Mouse (Mus musculus) stomach, embryonic 15.5 days (tissue): Measurements from ENCODE around the gene Gna11. TPM values are rescaled to one million over a fixed set of nuclear protein-coding genes. Genes with fewer than 3 reads are reported as not detected.

ENCODE experiments used
- ATAC-seq: fragments of 200-750 bp; cut with Nextera tagmentation; 2 replicates; pipeline ENCODE4 v1.8.0; 2017; ENCODE audit warnings: low read depth, moderate number of reproducible peaks, moderate TSS enrichment; ENCODE audit not compliant: insufficient read depth, low FRiP score
- H3K27ac ChIP-seq: fragments of 300-500 bp; sonication (generic); 2 replicates; pipeline ENCODE4 v1.5.1; 2015; ENCODE audit warnings: mild to moderate bottlenecking, inconsistent platforms
- H3K27me3 ChIP-seq: fragments of 300-500 bp; sonication (generic); replicated peaks from 2 replicates; pipeline ENCODE4 v1.6.1; 2015; ENCODE audit warnings: inconsistent platforms
- H3K36me3 ChIP-seq: fragments of 300-500 bp; sonication (generic); 2 replicates; pipeline ENCODE4 v1.6.1; 2015; ENCODE audit warnings: inconsistent platforms
- H3K4me1 ChIP-seq: fragments of 300-500 bp; sonication (generic); 2 replicates; pipeline ENCODE4 v1.6.1; 2015; ENCODE audit warnings: inconsistent platforms
- H3K4me2 ChIP-seq: fragments of 300-500 bp; sonication (generic); 2 replicates; pipeline ENCODE4 v1.6.1; 2015; ENCODE audit warnings: mild to moderate bottlenecking, inconsistent platforms
- H3K4me3 ChIP-seq: fragments of 300-500 bp; sonication (generic); replicated peaks from 2 replicates; pipeline ENCODE4 v1.5.1; 2015; ENCODE audit warnings: inconsistent platforms
- H3K9ac ChIP-seq: fragments of 300-500 bp; sonication (generic); 2 replicates; pipeline ENCODE4 v1.6.1; 2015; ENCODE audit warnings: inconsistent platforms
- H3K9me3 ChIP-seq: fragments of 300-500 bp; sonication (generic); 2 replicates; pipeline ENCODE4 v1.6.1; 2016; ENCODE audit warnings: inconsistent platforms
- WGBS: fragments of 180-500 bp; shearing (Covaris S2); methylation state at CpG from one replicate; pipeline ENCODE4 v1.1.7; 2015; 5-methylcytosine and 5-hydroxymethylcytosine counted together
- polyA plus RNA-seq: library from polyadenylated mRNA; unstranded; fragments of >200 nt; fragmentation: Nextera tagmentation; extraction: Ambion mirVana; gene quantifications from 2 replicates; pipeline ENCODE4 v1.2.1, GENCODE M21; 2015

The Gna11 gene
- polyA plus RNA-seq, 1 experiment from 2014 or later: 113 TPM

- Histone ChIP-seq H3K4me3 (no peak overlapping the region), H3K9me3 (no peaks in the 10 kb centered on the region), H3K27ac (no peak overlapping the region), H3K9ac (no peak overlapping the region), H3K36me3 (no peaks in the 10 kb centered on the region), H3K27me3 (no peaks in the 10 kb centered on the region), H3K4me2 (no peak overlapping the region), H3K4me1 (0 out of 2 replicates have a peak, but pooled peaks cover 2% of the 10 kb centered on the region)
- 12% methylated on average over 4 of the region's 4 CpGs for WGBS
- no peak for ATAC-seq
These were observed 26.4 kb downstream of the Gna11 start for GRCm38 (mm10) chr10:81518546-81518945.

- H3K9me3 ChIP-seq: no peaks in the 10 kb centered on the region
- no peak overlapping the region for H3K4me3 ChIP-seq
- no peak overlapping the region for H3K9ac ChIP-seq
- WGBS: 73% methylated on average over 8 of the region's 8 CpGs
- no peak for ATAC-seq
- no peak overlapping the region for H3K27ac ChIP-seq
- H3K36me3 ChIP-seq: no peaks in the 10 kb centered on the region
- 0 out of 2 replicates have a peak, but pooled peaks cover 2% of the 10 kb centered on the region for H3K4me1 ChIP-seq
- H3K27me3 ChIP-seq: no peaks in the 10 kb centered on the region
- no peak overlapping the region for H3K4me2 ChIP-seq
These were observed 27.8 kb downstream of the Gna11 start for GRCm38 (mm10) chr10:81517227-81517626.

DNA sequence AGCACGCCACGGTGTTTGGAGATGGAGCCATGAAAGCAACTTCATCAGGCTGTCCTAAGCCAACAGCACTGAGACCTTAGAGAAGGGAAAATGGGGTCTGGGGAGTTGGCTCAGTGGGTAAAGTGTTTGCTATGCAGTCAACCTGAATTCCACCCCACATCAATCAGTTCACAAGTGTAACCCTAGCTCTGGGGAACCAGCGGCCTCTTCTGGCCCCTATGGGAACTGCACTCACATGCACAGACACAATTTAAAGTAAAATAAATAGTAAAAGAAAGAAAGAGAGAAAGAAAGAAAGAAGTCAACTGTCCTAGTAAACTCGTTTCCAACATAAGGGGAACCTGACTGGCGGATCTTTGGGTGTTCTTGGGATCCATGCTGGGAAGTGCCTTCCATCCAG lies 31.2 kb downstream of the Gna11 start:
- Histone ChIP-seq H3K27me3 (0 out of 2 replicates have a peak, but pooled peaks cover 4% of the 10 kb centered on the region), H3K4me2 (no peak overlapping the region), H3K9ac (no peak overlapping the region), H3K4me3 (no peak overlapping the region), H3K4me1 (0 out of 2 replicates have a peak, but pooled peaks cover 2% of the 10 kb centered on the region), H3K27ac (no peak overlapping the region), H3K9me3 (no peaks in the 10 kb centered on the region), H3K36me3 (no peaks in the 10 kb centered on the region)
- 84% methylated on average over 5 of the region's 5 CpGs for WGBS
- ATAC-seq: no peak

GRCm38 (mm10) chr10:81510246-81510810 lies 34.7 kb downstream of the Gna11 start:
- WGBS: 62% methylated on average over 14 of the region's 14 CpGs
- no peak for ATAC-seq
- H3K4me1 ChIP-seq: no peaks in the 10 kb centered on the region
- H3K4me3 ChIP-seq: no peak overlapping the region
- H3K9ac ChIP-seq: no peak overlapping the region
- H3K4me2 ChIP-seq: no peak overlapping the region
- no peaks in the 10 kb centered on the region for H3K9me3 ChIP-seq
- no peaks in the 10 kb centered on the region for H3K36me3 ChIP-seq
- H3K27ac ChIP-seq: no peak overlapping the region
- 0 out of 2 replicates have a peak, but pooled peaks cover 4% of the 10 kb centered on the region for H3K27me3 ChIP-seq

- H3K4me2 ChIP-seq: no peak overlapping the region
- no peak for ATAC-seq
- no peaks in the 10 kb centered on the region for H3K4me1 ChIP-seq
- no peak overlapping the region for H3K9ac ChIP-seq
- H3K27me3 ChIP-seq: 0 out of 2 replicates have a peak, but pooled peaks cover 4% of the 10 kb centered on the region
- 69% methylated on average over 13 of the region's 13 CpGs for WGBS
- H3K4me3 ChIP-seq: no peak overlapping the region
- H3K9me3 ChIP-seq: no peaks in the 10 kb centered on the region
- H3K27ac ChIP-seq: no peak overlapping the region
- H3K36me3 ChIP-seq: no peaks in the 10 kb centered on the region
These were observed 37.1 kb downstream of the Gna11 start for GRCm38 (mm10) chr10:81507691-81508489.

DNA sequence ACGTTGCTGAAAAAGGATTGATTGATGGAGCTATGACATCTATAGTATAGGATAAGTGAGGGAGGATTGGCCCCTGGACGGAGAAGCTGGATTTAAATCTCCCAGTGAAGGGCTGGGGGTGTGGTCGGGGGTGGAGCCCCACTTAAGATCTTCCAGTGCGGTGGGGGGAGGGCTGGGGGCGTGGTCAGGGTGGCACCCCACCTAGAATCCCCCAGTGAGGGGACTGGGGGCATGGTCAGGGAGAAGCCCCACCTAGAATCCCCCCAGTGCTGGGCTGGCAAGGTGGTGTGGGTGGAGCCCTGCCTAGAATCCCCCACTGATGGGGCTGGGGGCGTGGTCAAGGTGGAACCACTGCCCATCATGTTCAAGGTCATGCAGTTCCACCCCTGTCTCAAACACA lies 37.9 kb downstream of the Gna11 start:
- H3K4me3 ChIP-seq: no peak overlapping the region
- ATAC-seq: no peak

DNA sequence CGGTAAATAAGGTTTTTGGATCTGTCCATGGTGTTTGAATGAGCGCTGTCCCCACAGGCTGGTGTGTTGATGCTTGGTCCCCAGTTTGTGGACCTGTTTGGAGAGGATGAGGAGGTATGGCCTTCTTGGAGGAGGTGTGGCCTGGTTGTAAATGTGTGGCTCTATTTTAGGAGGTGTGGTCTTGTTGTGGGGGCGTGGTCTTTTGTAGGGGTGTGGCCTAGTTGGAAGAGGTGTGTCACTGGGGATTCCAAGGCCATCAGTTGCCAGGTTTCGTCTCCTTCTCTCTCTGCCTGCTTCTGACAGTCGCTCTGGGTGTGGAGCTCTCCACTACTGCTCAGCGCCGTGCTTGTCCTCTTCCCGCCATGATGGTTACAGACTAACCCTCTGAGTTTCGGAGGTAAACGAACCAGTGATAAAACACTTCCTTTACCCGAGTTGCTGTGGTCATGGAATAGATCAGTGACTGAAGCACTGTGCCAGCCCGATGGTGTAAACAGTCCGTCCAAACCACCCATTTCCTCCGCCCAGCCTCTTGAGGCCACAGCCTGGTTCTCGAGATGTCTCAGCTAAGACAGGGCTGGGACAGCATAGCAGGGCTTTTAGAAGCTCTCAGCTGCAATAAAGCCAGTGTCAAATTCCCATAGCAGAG lies 39.9 kb downstream of the Gna11 start:
- 73% methylated on average over 15 of the region's 15 CpGs for WGBS
- Histone ChIP-seq H3K4me1 (no peaks in the 10 kb centered on the region), H3K4me3 (no peak overlapping the region), H3K4me2 (no peak overlapping the region), H3K27me3 (no peaks in the 10 kb centered on the region), H3K9ac (no peak overlapping the region), H3K9me3 (no peaks in the 10 kb centered on the region), H3K36me3 (no peaks in the 10 kb centered on the region), H3K27ac (no peak overlapping the region)
- no peak for ATAC-seq

More for the DNA sequence above, 37.9 kb downstream of the Gna11 start:
- H3K27me3 ChIP-seq: 0 out of 2 replicates have a peak, but pooled peaks cover 4% of the 10 kb centered on the region
- no peaks in the 10 kb centered on the region for H3K9me3 ChIP-seq
- no peaks in the 10 kb centered on the region for H3K4me1 ChIP-seq
- H3K27ac ChIP-seq: no peak overlapping the region
- H3K4me2 ChIP-seq: no peak overlapping the region
- no peaks in the 10 kb centered on the region for H3K36me3 ChIP-seq
- 32% methylated on average over 6 of the region's 6 CpGs for WGBS
- H3K9ac ChIP-seq: no peak overlapping the region

DNA sequence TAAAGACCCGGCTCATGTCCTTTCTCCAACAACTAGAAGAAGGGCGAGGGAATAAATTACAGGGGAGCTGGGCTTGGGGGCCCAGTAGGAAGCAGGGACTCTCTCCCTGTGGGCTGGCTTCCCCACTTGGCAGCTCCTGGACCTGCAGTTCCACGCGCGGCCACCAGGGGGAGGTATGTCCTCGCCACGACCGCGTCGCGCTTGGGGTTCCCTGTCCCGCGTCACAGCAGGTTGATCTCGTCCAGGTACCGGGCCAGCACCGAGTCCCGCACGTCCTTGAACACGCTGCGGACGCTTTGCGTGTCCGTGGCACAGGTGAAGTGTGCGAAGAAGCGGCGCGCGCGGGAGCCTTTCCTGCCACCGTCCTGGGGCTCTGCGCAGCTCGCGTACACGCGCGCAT lies 42.3 kb downstream of the Gna11 start:
- H3K9ac ChIP-seq: no peak overlapping the region
- ATAC-seq: peak; percentile 27; the same call in 1 of the 2 replicates
- H3K4me2 ChIP-seq: peak overlapping the region; percentile 85
- H3K36me3 ChIP-seq: no peaks in the 10 kb centered on the region
- H3K4me3 ChIP-seq: peak overlapping the region; percentile 38
- no peaks in the 10 kb centered on the region for H3K27me3 ChIP-seq
- no peaks in the 10 kb centered on the region for H3K9me3 ChIP-seq
- no peaks in the 10 kb centered on the region for H3K4me1 ChIP-seq
- H3K27ac ChIP-seq: no peak overlapping the region
- WGBS: 11% methylated on average over 36 of the region's 36 CpGs

GRCm38 (mm10) chr10:81501863-81502262 lies 43.1 kb downstream of the Gna11 start:
- Histone ChIP-seq H3K36me3 (no peaks in the 10 kb centered on the region), H3K9ac (no peak overlapping the region), H3K27ac (no peak overlapping the region), H3K27me3 (no peaks in the 10 kb centered on the region), H3K4me3 (no peak overlapping the region), H3K4me1 (no peaks in the 10 kb centered on the region), H3K9me3 (no peaks in the 10 kb centered on the region), H3K4me2 (no peak overlapping the region)
- 85% methylated on average over 5 of the region's 5 CpGs for WGBS
- no peak for ATAC-seq

GRCm38 (mm10) chr10:81500032-81500431 lies 45.0 kb downstream of the Gna11 start, which contains the start of gene S1pr4:
TSS of gene S1pr4 (minus strand) at chr10:81500132.
- ATAC-seq: no peak
- Histone ChIP-seq H3K4me1 (peaks cover 5% of the 10 kb centered on the region), H3K4me3 (0 out of 2 replicates have a peak within 1 kb of the TSS, but pooled peaks have one; percentile 8), H3K4me2 (peak within 1 kb of the TSS; percentile 1; the same call in 1 of the 2 replicates), H3K9me3 (no peaks in the 10 kb centered on the region), H3K36me3 (no peaks in the 10 kb centered on the region), H3K27me3 (no peaks in the 10 kb centered on the region), H3K9ac (no peak within 1 kb of the TSS), H3K27ac (no peak within 1 kb of the TSS)
- 81% methylated on average over 3 of the region's 3 CpGs for WGBS

- no peaks in the 10 kb centered on the region for H3K9me3 ChIP-seq
- H3K27me3 ChIP-seq: no peaks in the 10 kb centered on the region
- H3K9ac ChIP-seq: no peak overlapping the region
- H3K4me3 ChIP-seq: 0 out of 2 replicates have a peak overlapping the region, but pooled peaks have one; percentile 8
- no peak overlapping the region for H3K27ac ChIP-seq
- 0 out of 2 replicates have a peak overlapping the region, but pooled peaks have one; percentile 1 for H3K4me2 ChIP-seq
- no peak for ATAC-seq
- no peaks in the 10 kb centered on the region for H3K36me3 ChIP-seq
- peaks cover 12% of the 10 kb centered on the region for H3K4me1 ChIP-seq
- 69% methylated on average over 23 of the region's 23 CpGs for WGBS
These were observed 45.6 kb downstream of the Gna11 start for GRCm38 (mm10) chr10:81499250-81499901.
